Mouse (Mus musculus) CH12.LX (cell line): ENCODE data around the gene Cmtm3. TPM values are rescaled to one million over a fixed set of nuclear protein-coding genes. Genes with fewer than 3 reads are reported as not detected.

Experiments
- DNase-seq: peaks from one replicate; pipeline ENCODE4 v3.0.0-alpha.2; 2013; ENCODE audit errors: extremely low read depth
- H3K27ac ChIP-seq: 2 replicates; pipeline ENCODE4 v1.5.1; 2012; ENCODE audit warnings: low read depth, mild to moderate bottlenecking, control low read depth, moderate library complexity; ENCODE audit not compliant: insufficient read depth
- H3K27me3 ChIP-seq: replicated peaks from 2 replicates; pipeline ENCODE3; 2012; ENCODE audit warnings: inconsistent platforms
- H3K36me3 ChIP-seq, 2 experiments: replicated peaks in 1 of 2; 2 replicates each; pipeline versions ENCODE3 to v1.6.1; 2012; ENCODE audit warnings: inconsistent platforms in 1 of 2, low read length in 1 of 2, mild to moderate bottlenecking in 1 of 2, mixed read lengths in 1 of 2, moderate library complexity in 1 of 2; ENCODE audit not compliant: control insufficient read depth in 1 of 2, insufficient read depth in 1 of 2
- H3K4me1 ChIP-seq, 2 experiments: 2 replicates each; pipeline ENCODE4 v1.6.1; 2012; ENCODE audit warnings: inconsistent platforms in 1 of 2, moderate library complexity in 1 of 2; ENCODE audit not compliant: insufficient read depth in 2 of 2, control insufficient read depth in 1 of 2
- H3K4me2 ChIP-seq: 2 replicates; pipeline ENCODE4 v1.6.1; 2012; ENCODE audit warnings: low read depth, mild to moderate bottlenecking, control low read depth; ENCODE audit not compliant: poor library complexity, insufficient read depth, severe bottlenecking
- H3K4me3 ChIP-seq, 3 experiments: fragments of 150-350 bp in 1 of 3; sonication (generic) in 1 of 3; replicated peaks in 1 of 3; 2 replicates each; pipeline versions ENCODE3 to v1.5.1; 2011 to 2012; ENCODE audit warnings: low read depth in 2 of 3, low read length in 2 of 3, mild to moderate bottlenecking in 2 of 3, moderate library complexity in 2 of 3, control low read depth in 1 of 3, improper control_type of control experiment in 1 of 3, inconsistent platforms in 1 of 3, mixed read lengths in 1 of 3; ENCODE audit not compliant: poor library complexity in 1 of 3
- H3K79me2 ChIP-seq: replicated peaks from 2 replicates; pipeline ENCODE4 v1.6.1; 2012; ENCODE audit warnings: mild to moderate bottlenecking, moderate library complexity; ENCODE audit not compliant: control insufficient read depth, poor library complexity, insufficient read depth, severe bottlenecking; ENCODE audit errors: extremely low read depth
- H3K9ac ChIP-seq: 2 replicates; pipeline ENCODE4 v1.6.1; 2012; ENCODE audit warnings: low read depth, mild to moderate bottlenecking, control low read depth, moderate library complexity; ENCODE audit not compliant: insufficient read depth
- H3K9me3 ChIP-seq: replicated peaks from 2 replicates; pipeline ENCODE3; 2012; ENCODE audit warnings: low read length, inconsistent platforms, mixed read lengths
- CHD1 ChIP-seq: IDR thresholded peaks from 2 replicates; pipeline ENCODE4 v1.6.1; 2012; ENCODE audit warnings: low read depth, low read length, improper control_type of control experiment, inconsistent platforms
- E2F4 ChIP-seq: IDR thresholded peaks from 2 replicates; pipeline ENCODE4 v1.6.1; 2011; ENCODE audit warnings: low read depth, low read length, improper control_type of control experiment; ENCODE audit not compliant: insufficient replicate concordance
- ELF1 ChIP-seq: IDR thresholded peaks from 2 replicates; pipeline ENCODE4 v1.6.1; 2014; ENCODE audit warnings: low read depth, mild to moderate bottlenecking, inconsistent platforms, low read length, improper control_type of control experiment
- ETS1 ChIP-seq: conservative IDR thresholded peaks from 2 replicates; pipeline ENCODE4 v1.6.1; 2012; ENCODE audit warnings: low read depth, mild to moderate bottlenecking, inconsistent platforms, low read length, improper control_type of control experiment, moderate library complexity
- IRF4 ChIP-seq: IDR thresholded peaks from 2 replicates; pipeline ENCODE4 v1.6.1; 2014; ENCODE audit warnings: low read depth, mild to moderate bottlenecking, inconsistent platforms, low read length, improper control_type of control experiment
- JUND ChIP-seq: conservative IDR thresholded peaks from 2 replicates; pipeline ENCODE4 v1.6.1; 2011; ENCODE audit warnings: low read depth, low read length, improper control_type of control experiment
- KAT2A ChIP-seq: IDR thresholded peaks from 2 replicates; pipeline ENCODE4 v1.6.1; 2012; ENCODE audit warnings: low read length, improper control_type of control experiment, inconsistent platforms; ENCODE audit not compliant: insufficient replicate concordance
- MAFK ChIP-seq: IDR thresholded peaks from 2 replicates; pipeline ENCODE4 v1.6.1; 2011; ENCODE audit warnings: low read length, improper control_type of control experiment; ENCODE audit not compliant: insufficient replicate concordance
- MAX ChIP-seq: IDR thresholded peaks from 2 replicates; pipeline ENCODE4 v1.6.1; 2011; ENCODE audit warnings: low read length, improper control_type of control experiment
- MAZ ChIP-seq: IDR thresholded peaks from 2 replicates; pipeline ENCODE4 v1.6.1; 2012; ENCODE audit warnings: low read depth, mild to moderate bottlenecking, inconsistent platforms, low read length, improper control_type of control experiment, moderate library complexity
- MEF2A ChIP-seq: IDR thresholded peaks from 2 replicates; pipeline ENCODE4 v1.6.1; 2014; ENCODE audit warnings: low read depth, mild to moderate bottlenecking, inconsistent platforms, low read length, improper control_type of control experiment, borderline replicate concordance
- MXI1 ChIP-seq: IDR thresholded peaks from 2 replicates; pipeline ENCODE4 v1.6.1; 2011; ENCODE audit warnings: mild to moderate bottlenecking, low read depth, low read length, improper control_type of control experiment
- NELFE ChIP-seq: IDR thresholded peaks from 2 replicates; pipeline ENCODE4 v1.6.1; 2011; ENCODE audit warnings: low read depth, low read length, improper control_type of control experiment
- POLR2AphosphoS2 ChIP-seq: IDR thresholded peaks from 2 replicates; pipeline ENCODE4 v1.6.1; 2011; ENCODE audit warnings: low read depth, low read length, improper control_type of control experiment
- RAD21 ChIP-seq: IDR thresholded peaks from 2 replicates; pipeline ENCODE4 v1.6.1; 2011; ENCODE audit warnings: low read depth, mild to moderate bottlenecking, low read length, improper control_type of control experiment, moderate library complexity
- SIN3A ChIP-seq: IDR thresholded peaks from 2 replicates; pipeline ENCODE4 v1.6.1; 2012; ENCODE audit warnings: low read length, improper control_type of control experiment, inconsistent platforms
- SMC3 ChIP-seq: IDR thresholded peaks from 2 replicates; pipeline ENCODE4 v1.6.1; 2011; ENCODE audit warnings: low read depth, low read length, improper control_type of control experiment
- ZKSCAN1 ChIP-seq: IDR thresholded peaks from 2 replicates; pipeline ENCODE4 v1.6.1; 2012; ENCODE audit warnings: low read depth, inconsistent platforms, low read length, improper control_type of control experiment, borderline replicate concordance
- ZNF384 ChIP-seq: IDR thresholded peaks from 2 replicates; pipeline ENCODE4 v1.6.1; 2012; ENCODE audit warnings: low read depth, low read length, improper control_type of control experiment, inconsistent platforms
- dilution Hi-C: fragments of 300-500 bp; cut with MboI; formaldehyde crosslinking; loops from 2 replicates; pipeline ENCODE4 v1.14.3; 2020; ENCODE audit warnings: low sequenced_read_pairs; ENCODE audit not compliant: extremely low pct_unique_long_range_greater_than_20kb, extremely low pct_ligation_motif_present
- in situ Hi-C: fragments of 300-500 bp; cut with MboI; formaldehyde crosslinking; loops from 3 replicates; pipeline ENCODE4 v1.14.3; 2019; ENCODE audit warnings: low sequenced_read_pairs, low pct_ligation_motif_present, low pct_unique_long_range_greater_than_20kb, mixed read lengths
- polyA plus RNA-seq: library from polyadenylated mRNA; unstranded; fragments of >175 nt; gene quantifications from 2 replicates; pipeline ENCODE4 v1.2.1, GENCODE M21; 2012; ENCODE audit warnings: low read depth; ENCODE audit not compliant: insufficient read length
- total RNA-seq, 2 experiments: library from RNA; depleted of rRNA; stranded (reverse); fragments of 300-350 nt in 1 of 2; fragments of >200 nt in 1 of 2; gene quantifications; 2 replicates each; pipeline ENCODE4 v1.2.3; 2012 to 2014

Cmtm3 gene
- total and polyA plus RNA-seq, 3 experiments = 3.9 to 11.0 (median 4.3) TPM

DNA sequence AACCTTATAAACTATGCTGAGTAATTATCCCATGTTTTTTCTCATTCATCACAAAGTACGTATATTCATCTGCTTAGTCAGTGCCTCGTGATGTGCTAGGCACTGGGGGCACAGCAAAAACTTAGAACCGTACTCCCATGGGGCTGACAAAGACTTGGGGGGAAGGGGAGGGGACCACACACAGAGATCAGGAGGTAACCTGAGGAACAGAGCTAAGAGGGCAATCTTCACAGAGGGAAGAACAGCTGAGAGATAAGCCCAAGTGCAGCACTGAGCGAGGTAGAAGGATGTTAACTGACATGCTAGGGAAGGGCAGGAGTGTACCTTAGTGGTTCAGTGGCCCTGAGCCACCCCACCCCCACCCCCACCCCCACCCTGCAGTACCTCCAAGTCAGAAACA lies 47.5 kb downstream of the Cmtm3 start:
- TF ChIP-seq ELF1 (no peak), KAT2A (no peak), JUND (no peak), SMC3 (no peak), MAZ (no peak), ETS1 (no peak), MAX (no peak)
- H3K36me3 ChIP-seq = no peaks in the 10 kb centered on the region
- H3K4me2 ChIP-seq = no peak overlapping the region
- H3K9me3 ChIP-seq = no peaks in the 10 kb centered on the region
- no peak overlapping the region for H3K4me3 ChIP-seq
- DNase-seq = no peak
- H3K9ac ChIP-seq = no peak overlapping the region
- in situ Hi-C loops = no loop called here
- dilution Hi-C loops = no loop called here
- peaks cover 9 to 41% of the 10 kb centered on the region in 2 experiments; a peak in 3 of 4 replicates for H3K4me1 ChIP-seq
- no peak overlapping the region for H3K27ac ChIP-seq
- H3K79me2 ChIP-seq = no peaks in the 10 kb centered on the region
- H3K27me3 ChIP-seq = no peaks in the 10 kb centered on the region

DNA sequence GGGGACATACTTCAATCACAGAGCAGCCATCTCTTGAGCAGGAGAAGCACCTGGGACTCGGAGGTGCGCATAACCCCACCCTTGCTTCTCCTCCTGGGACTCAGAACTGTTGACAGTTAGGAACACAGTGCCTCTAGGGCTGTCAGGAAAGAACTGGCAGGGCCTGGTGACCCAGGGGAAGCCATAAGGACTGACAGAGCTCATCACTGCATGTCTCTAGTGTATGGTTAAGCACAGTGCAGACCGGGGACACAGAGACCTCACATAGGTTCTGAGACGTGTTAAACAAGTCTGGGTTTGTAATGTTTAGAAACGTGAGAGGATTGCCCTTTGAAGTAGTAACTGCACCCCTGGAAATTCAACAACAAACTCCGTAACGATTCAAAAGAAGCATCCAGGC lies 48.3 kb downstream of the Cmtm3 start:
- DNase-seq = no peak
- in situ Hi-C loops (no loop called here), dilution Hi-C loops (no loop called here)
- Histone ChIP-seq H3K79me2 (no peaks in the 10 kb centered on the region), H3K36me3 (no peaks in the 10 kb centered on the region), H3K27me3 (no peaks in the 10 kb centered on the region), H3K4me3 (no peak overlapping the region), H3K4me1 (peaks cover 9 to 34% of the 10 kb centered on the region in 2 experiments; a peak in 3 of 4 replicates), H3K27ac (no peak overlapping the region), H3K9ac (no peak overlapping the region), H3K9me3 (no peaks in the 10 kb centered on the region), H3K4me2 (no peak overlapping the region)
- TF ChIP-seq POLR2AphosphoS2 (no peak), ELF1 (no peak), ZKSCAN1 (no peak), MAZ (no peak), RAD21 (no peak), MXI1 (no peak), NELFE (no peak), IRF4 (no peak), ZNF384 (no peak), ETS1 (no peak), E2F4 (no peak), MAFK (no peak), SIN3A (no peak), CHD1 (no peak), MEF2A (no peak)
